Mouse (Mus musculus): Measurements from ENCODE around the gene Mrpl48. TPM values are rescaled to one million over a fixed set of nuclear protein-coding genes. Genes with fewer than 3 reads are reported as not detected.

Mrpl48 gene
- polyA plus RNA-seq (2016; fragmentation: Nextera tagmentation; extraction: Ambion mirVana): 55.7 and 59.6 TPM in 2 replicates

- under 1% methylated on average over 43 of the region's 43 CpGs for WGBS
- H3K27me3 ChIP-seq: peaks cover 3% of the 10 kb centered on the region
- H3K4me2 ChIP-seq: peak within 1 kb of the TSS; percentile 68
- peak within 1 kb of the TSS; percentile 99 for H3K27ac ChIP-seq
- no peaks in the 10 kb centered on the region for H3K36me3 ChIP-seq (replicated peaks)
- peak within 1 kb of the TSS; percentile 99 for H3K9ac ChIP-seq
- H3K4me1 ChIP-seq: peaks cover 17% of the 10 kb centered on the region
- no peaks in the 10 kb centered on the region for H3K9me3 ChIP-seq
- ATAC-seq (ENCODE audit: low FRiP score): peak; percentile 44
- peak within 1 kb of the TSS; percentile 97 for H3K4me3 ChIP-seq (replicated peaks)
These were observed at the start of gene Mrpl48 for GRCm38 (mm10) chr7:100608130-100608741. TSS of gene Mrpl48 (minus strand) at chr7:100608301.

GRCm38 (mm10) chr7:100656739-100657138, 48.6 kb upstream of the Mrpl48 start:
- 57% methylated on average over 5 of the region's 5 CpGs for WGBS
- no peak overlapping the region for H3K27ac ChIP-seq
- no peak for ATAC-seq (ENCODE audit: low FRiP score)

GRCm38 (mm10) chr7:100654441-100654840, 46.3 kb upstream of the Mrpl48 start:
- Histone ChIP-seq H3K4me3 (replicated peaks) (no peak overlapping the region), H3K4me2 (no peak overlapping the region)

More at GRCm38 (mm10) chr7:100656739-100657138, 48.6 kb upstream of the Mrpl48 start:
- Histone ChIP-seq H3K27me3 (no peaks in the 10 kb centered on the region), H3K9ac (no peak overlapping the region), H3K36me3 (replicated peaks) (no peaks in the 10 kb centered on the region), H3K9me3 (no peaks in the 10 kb centered on the region), H3K4me2 (no peak overlapping the region), H3K4me3 (replicated peaks) (no peak overlapping the region), H3K4me1 (peaks cover 29% of the 10 kb centered on the region)

GRCm38 (mm10) chr7:100653480-100654266, 45.6 kb upstream of the Mrpl48 start:
- peak overlapping the region; percentile 24 for H3K4me2 ChIP-seq
- peaks cover 28% of the 10 kb centered on the region for H3K4me1 ChIP-seq
- H3K27ac ChIP-seq: peak overlapping the region; percentile 68
- H3K4me3 ChIP-seq (replicated peaks): no peak overlapping the region
- ATAC-seq (ENCODE audit: low FRiP score): peak; percentile 75
- H3K9me3 ChIP-seq: no peaks in the 10 kb centered on the region
- H3K9ac ChIP-seq: no peak overlapping the region
- H3K36me3 ChIP-seq (replicated peaks): no peaks in the 10 kb centered on the region
- no peaks in the 10 kb centered on the region for H3K27me3 ChIP-seq
- WGBS: 60% methylated on average over 9 of the region's 9 CpGs

More at GRCm38 (mm10) chr7:100654441-100654840, 46.3 kb upstream of the Mrpl48 start:
- Histone ChIP-seq H3K9me3 (no peaks in the 10 kb centered on the region), H3K9ac (no peak overlapping the region), H3K36me3 (replicated peaks) (no peaks in the 10 kb centered on the region), H3K27ac (peak overlapping the region; percentile 50; the same call in 1 of the 2 replicates), H3K27me3 (no peaks in the 10 kb centered on the region), H3K4me1 (peaks cover 29% of the 10 kb centered on the region)
- 0 out of 2 replicates have a peak, but pooled peaks have one; percentile 7 for ATAC-seq (ENCODE audit: low FRiP score)
- WGBS: 86% methylated on average over 8 of the region's 8 CpGs

GRCm38 (mm10) chr7:100651011-100651410, 42.9 kb upstream of the Mrpl48 start:
- 72% methylated on average over 4 of the region's 4 CpGs for WGBS

GRCm38 (mm10) chr7:100650421-100650820, 42.3 kb upstream of the Mrpl48 start:
- ATAC-seq (ENCODE audit: low FRiP score): no peak
- H3K27ac ChIP-seq: no peak overlapping the region
- H3K4me1 ChIP-seq: peaks cover 14% of the 10 kb centered on the region
- no peaks in the 10 kb centered on the region for H3K36me3 ChIP-seq (replicated peaks)
- no peak overlapping the region for H3K4me2 ChIP-seq
- no peak overlapping the region for H3K4me3 ChIP-seq (replicated peaks)
- H3K27me3 ChIP-seq: no peaks in the 10 kb centered on the region
- 88% methylated on average over 6 of the region's 6 CpGs for WGBS
- H3K9me3 ChIP-seq: no peaks in the 10 kb centered on the region
- H3K9ac ChIP-seq: no peak overlapping the region

More at GRCm38 (mm10) chr7:100651011-100651410, 42.9 kb upstream of the Mrpl48 start:
- H3K4me2 ChIP-seq: no peak overlapping the region
- H3K27me3 ChIP-seq: no peaks in the 10 kb centered on the region
- no peak overlapping the region for H3K4me3 ChIP-seq (replicated peaks)
- no peaks in the 10 kb centered on the region for H3K9me3 ChIP-seq
- H3K4me1 ChIP-seq: peaks cover 14% of the 10 kb centered on the region
- H3K36me3 ChIP-seq (replicated peaks): no peaks in the 10 kb centered on the region
- H3K9ac ChIP-seq: no peak overlapping the region
- no peak overlapping the region for H3K27ac ChIP-seq
- ATAC-seq (ENCODE audit: low FRiP score): no peak

GRCm38 (mm10) chr7:100649826-100650225, 41.7 kb upstream of the Mrpl48 start:
- no peaks in the 10 kb centered on the region for H3K27me3 ChIP-seq
- H3K36me3 ChIP-seq (replicated peaks): 0 out of 2 replicates have a peak, but pooled peaks cover 2% of the 10 kb centered on the region
- H3K9me3 ChIP-seq: no peaks in the 10 kb centered on the region
- H3K4me2 ChIP-seq: no peak overlapping the region
- peaks cover 14% of the 10 kb centered on the region for H3K4me1 ChIP-seq
- WGBS: 76% methylated on average over 8 of the region's 8 CpGs
- H3K4me3 ChIP-seq (replicated peaks): no peak overlapping the region
- no peak overlapping the region for H3K27ac ChIP-seq
- no peak for ATAC-seq (ENCODE audit: low FRiP score)
- no peak overlapping the region for H3K9ac ChIP-seq

- peaks cover 9% of the 10 kb centered on the region for H3K4me1 ChIP-seq
- H3K4me3 ChIP-seq (replicated peaks): no peak overlapping the region
- WGBS: 77% methylated on average over 4 of the region's 4 CpGs
- ATAC-seq (ENCODE audit: low FRiP score): no peak
- H3K9me3 ChIP-seq: no peaks in the 10 kb centered on the region
- 0 out of 2 replicates have a peak, but pooled peaks cover 3% of the 10 kb centered on the region for H3K36me3 ChIP-seq (replicated peaks)
- H3K4me2 ChIP-seq: no peak overlapping the region
- no peak overlapping the region for H3K27ac ChIP-seq
- no peaks in the 10 kb centered on the region for H3K27me3 ChIP-seq
- H3K9ac ChIP-seq: no peak overlapping the region
These were observed 41.0 kb upstream of the Mrpl48 start for GRCm38 (mm10) chr7:100649095-100649494.

GRCm38 (mm10) chr7:100645147-100645546, 37.0 kb upstream of the Mrpl48 start:
- Histone ChIP-seq H3K4me1 (no peaks in the 10 kb centered on the region), H3K4me3 (replicated peaks) (no peak overlapping the region), H3K4me2 (no peak overlapping the region), H3K36me3 (replicated peaks) (peaks cover 9% of the 10 kb centered on the region), H3K27me3 (no peaks in the 10 kb centered on the region), H3K9me3 (no peaks in the 10 kb centered on the region), H3K27ac (no peak overlapping the region), H3K9ac (no peak overlapping the region)
- no peak; the same call in 1 of the 2 replicates for ATAC-seq (ENCODE audit: low FRiP score)
- 37% methylated on average over 3 of the region's 3 CpGs for WGBS

- Histone ChIP-seq H3K4me3 (replicated peaks) (no peak overlapping the region), H3K4me1 (no peaks in the 10 kb centered on the region), H3K9me3 (no peaks in the 10 kb centered on the region), H3K27me3 (no peaks in the 10 kb centered on the region), H3K36me3 (replicated peaks) (peaks cover 17% of the 10 kb centered on the region), H3K27ac (no peak overlapping the region), H3K9ac (no peak overlapping the region), H3K4me2 (no peak overlapping the region)
- no peak for ATAC-seq (ENCODE audit: low FRiP score)
- WGBS: 91% methylated on average over 4 of the region's 4 CpGs
These were observed 34.3 kb upstream of the Mrpl48 start for GRCm38 (mm10) chr7:100642413-100642812.

- no peak overlapping the region for H3K27ac ChIP-seq
- no peaks in the 10 kb centered on the region for H3K9me3 ChIP-seq
- H3K4me3 ChIP-seq (replicated peaks): no peak overlapping the region
- no peak overlapping the region for H3K9ac ChIP-seq
- ATAC-seq (ENCODE audit: low FRiP score): no peak
- H3K36me3 ChIP-seq (replicated peaks): peaks cover 26% of the 10 kb centered on the region
- H3K27me3 ChIP-seq: no peaks in the 10 kb centered on the region
- 15% methylated on average over 1 of the region's 1 CpGs for WGBS
- H3K4me2 ChIP-seq: no peak overlapping the region
- no peaks in the 10 kb centered on the region for H3K4me1 ChIP-seq
These were observed 29.6 kb upstream of the Mrpl48 start for GRCm38 (mm10) chr7:100637657-100638056.

- no peak for ATAC-seq (ENCODE audit: low FRiP score)
- no peak overlapping the region for H3K4me2 ChIP-seq
- H3K27ac ChIP-seq: no peak overlapping the region
- H3K36me3 ChIP-seq (replicated peaks): peaks cover 3% of the 10 kb centered on the region; the same call in 1 of the 2 replicates
- no peak overlapping the region for H3K4me3 ChIP-seq (replicated peaks)
- WGBS: 90% methylated on average over 3 of the region's 3 CpGs
- H3K4me1 ChIP-seq: peaks cover 4% of the 10 kb centered on the region; the same call in 1 of the 2 replicates
- H3K27me3 ChIP-seq: no peaks in the 10 kb centered on the region
- H3K9ac ChIP-seq: no peak overlapping the region
- H3K9me3 ChIP-seq: no peaks in the 10 kb centered on the region
These were observed 16.4 kb upstream of the Mrpl48 start for GRCm38 (mm10) chr7:100624538-100624937.

Data from forebrain, embryonic 12.5 days (tissue).